Mouse (Mus musculus): ENCODE data around the gene Rora.

Gene Rora

DNA sequence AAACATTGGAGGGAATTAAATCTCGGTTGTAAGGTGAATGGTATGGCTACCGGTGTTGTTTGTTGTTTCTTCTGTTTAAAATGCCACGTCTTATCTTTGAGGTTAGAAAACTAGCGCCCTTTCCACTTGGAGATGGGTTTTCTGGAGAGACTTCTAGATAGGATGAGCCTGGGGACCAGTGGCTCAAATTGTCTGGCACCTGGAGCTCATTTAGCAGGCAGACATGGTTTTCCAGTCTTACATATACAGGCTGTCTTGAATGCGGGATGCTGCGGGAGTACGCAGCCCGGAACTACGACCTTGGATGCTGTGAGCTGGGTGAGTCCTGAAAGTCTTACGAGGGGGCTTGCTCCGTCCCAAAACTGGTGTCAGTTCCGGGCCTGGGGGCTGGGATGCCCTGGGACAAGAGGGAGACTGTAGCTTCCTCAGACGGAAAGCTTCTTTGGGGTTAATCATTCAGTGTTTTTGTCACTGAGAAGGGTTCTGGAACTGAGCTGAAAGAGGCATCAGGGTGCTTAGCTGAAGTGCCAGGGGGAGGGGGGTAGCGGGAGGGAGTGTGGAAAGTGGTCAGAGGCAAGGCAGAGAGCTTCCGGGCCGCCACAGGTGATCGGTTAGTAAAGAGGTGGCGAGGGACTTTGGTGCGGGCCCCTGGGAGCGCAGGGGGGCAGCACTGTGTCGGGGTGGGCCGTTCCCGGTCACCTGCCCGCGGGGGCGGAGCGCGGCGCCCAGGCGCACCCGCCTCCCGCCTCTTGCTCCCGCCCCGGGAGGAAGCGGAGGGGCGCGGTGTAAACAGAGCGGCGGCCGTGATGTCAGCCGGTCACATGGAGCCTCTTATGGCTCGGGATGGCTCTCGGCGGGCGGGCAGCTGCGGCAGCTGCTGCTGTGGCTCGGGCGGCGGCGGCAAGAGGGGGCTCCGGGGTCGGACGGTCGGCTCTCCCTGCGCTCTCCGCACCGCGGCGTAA is 635.8 kb downstream of the Rora start:
- DNase-seq (ENCODE audit: low spot score in 2 of 2): peak; percentile 47 to 79

DNA sequence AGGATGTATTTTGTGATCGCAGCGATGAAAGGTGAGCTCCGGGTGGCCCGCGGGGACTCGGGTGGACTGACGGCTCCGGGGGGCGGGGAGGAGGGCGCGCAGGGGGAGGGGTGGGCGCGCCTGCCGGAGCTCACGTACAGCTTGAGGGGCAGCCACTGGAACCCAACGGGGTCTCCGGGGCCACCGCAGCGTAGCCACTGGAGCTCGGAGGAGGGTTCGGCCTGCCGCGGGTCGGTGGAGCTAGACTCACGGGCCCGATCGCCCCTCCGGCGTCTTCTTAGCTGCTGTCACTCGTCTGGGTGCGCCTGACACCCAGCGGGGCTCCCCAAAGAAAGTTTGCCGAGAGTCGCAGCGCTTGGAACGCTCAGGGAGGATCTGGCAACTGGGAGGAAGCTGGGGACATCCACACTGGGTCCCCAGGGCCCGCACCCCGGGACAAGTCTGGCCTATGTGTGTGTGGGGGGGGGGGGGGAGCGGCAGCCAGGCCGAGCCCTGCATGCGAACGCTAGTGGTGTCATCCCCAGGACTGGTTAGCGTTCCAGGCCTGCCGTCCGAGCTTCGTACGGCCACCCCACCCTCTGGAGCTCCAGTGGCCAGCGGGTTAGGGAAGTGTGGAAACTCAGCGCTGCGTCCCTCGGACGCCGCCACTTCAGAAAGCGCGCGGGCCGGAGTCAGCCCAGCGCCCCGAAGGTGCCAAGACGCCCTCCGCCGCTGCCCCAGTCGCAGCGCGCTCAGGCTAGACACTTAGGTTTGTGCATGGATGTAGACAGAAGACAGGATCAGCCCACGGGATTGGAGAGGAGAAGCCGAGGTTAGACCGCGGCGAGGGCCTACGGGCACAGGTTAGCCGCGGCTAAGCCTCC is 636.7 kb downstream of the Rora start:
- DNase-seq (ENCODE audit: low spot score in 2 of 2): no peak

DNA sequence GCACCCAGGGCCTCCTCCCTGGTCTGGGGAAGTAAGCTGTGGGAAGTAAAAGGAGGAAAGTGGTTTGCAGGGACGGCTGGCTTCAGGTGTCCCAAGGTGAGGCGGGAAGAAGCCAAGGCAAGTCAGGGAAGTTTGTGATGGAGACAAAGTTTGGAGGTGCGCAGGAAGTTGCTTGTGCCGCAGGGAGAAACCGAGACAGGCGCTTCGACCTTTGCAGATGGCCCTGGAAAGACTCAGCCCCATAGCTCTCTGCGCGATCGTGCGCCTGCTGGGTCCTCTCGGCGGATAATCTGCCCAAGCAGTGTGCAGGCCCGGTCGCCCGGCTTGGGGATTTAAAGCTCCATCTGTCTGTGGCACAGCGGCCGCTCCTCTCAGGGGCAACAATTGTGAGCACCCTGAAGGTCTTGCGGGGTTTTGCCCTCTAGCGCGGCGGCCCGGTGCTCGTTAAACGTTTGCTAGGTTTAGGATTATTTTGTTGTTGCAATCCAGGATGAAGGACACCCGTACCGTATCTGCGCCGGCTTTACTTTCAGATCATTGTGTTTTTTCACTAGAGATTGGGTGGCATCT is 637.4 kb downstream of the Rora start:
- DNase-seq (ENCODE audit: low spot score in 2 of 2): no peak

DNA sequence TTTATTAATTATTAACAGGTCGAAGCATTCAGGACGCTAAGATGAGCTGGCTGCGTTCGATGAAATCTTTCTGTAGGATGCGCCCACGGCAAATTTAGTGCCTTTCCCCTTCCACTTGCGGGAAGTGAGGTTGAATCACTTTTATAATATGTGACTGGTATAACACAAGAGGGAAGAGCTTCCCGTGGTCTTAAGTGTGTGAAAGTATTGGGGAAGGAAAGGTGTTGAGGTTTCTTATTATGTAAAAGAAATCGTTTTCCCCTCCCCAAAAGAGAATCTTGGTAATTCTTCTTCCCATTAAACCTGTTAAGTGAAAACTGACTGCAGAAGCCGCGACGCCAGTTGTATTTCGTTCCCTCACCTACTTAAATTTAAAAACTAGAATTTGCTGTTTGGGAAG is 637.9 kb downstream of the Rora start:
- no peak for DNase-seq (ENCODE audit: low spot score in 2 of 2)

DNA sequence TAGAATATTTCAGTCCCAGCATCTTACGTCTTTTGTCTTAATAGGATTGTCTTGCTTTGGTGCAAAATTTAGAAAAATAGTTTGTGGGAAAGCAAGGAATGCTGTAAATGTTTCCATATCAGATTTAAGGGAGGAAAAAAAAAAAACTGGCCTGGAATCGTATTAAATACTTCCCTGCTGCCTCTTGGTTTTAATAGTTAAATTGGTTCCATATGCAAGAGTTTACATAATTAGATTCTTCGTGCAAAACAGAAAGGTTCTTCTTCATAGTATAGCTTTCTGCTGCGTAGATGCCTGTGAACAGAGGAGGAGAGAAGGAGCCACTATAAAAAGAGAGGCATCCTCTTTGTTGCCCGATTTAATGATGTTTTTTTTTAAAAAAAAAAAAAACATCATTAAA is 638.8 kb downstream of the Rora start:
- DNase-seq (ENCODE audit: low spot score in 2 of 2): no peak

DNA sequence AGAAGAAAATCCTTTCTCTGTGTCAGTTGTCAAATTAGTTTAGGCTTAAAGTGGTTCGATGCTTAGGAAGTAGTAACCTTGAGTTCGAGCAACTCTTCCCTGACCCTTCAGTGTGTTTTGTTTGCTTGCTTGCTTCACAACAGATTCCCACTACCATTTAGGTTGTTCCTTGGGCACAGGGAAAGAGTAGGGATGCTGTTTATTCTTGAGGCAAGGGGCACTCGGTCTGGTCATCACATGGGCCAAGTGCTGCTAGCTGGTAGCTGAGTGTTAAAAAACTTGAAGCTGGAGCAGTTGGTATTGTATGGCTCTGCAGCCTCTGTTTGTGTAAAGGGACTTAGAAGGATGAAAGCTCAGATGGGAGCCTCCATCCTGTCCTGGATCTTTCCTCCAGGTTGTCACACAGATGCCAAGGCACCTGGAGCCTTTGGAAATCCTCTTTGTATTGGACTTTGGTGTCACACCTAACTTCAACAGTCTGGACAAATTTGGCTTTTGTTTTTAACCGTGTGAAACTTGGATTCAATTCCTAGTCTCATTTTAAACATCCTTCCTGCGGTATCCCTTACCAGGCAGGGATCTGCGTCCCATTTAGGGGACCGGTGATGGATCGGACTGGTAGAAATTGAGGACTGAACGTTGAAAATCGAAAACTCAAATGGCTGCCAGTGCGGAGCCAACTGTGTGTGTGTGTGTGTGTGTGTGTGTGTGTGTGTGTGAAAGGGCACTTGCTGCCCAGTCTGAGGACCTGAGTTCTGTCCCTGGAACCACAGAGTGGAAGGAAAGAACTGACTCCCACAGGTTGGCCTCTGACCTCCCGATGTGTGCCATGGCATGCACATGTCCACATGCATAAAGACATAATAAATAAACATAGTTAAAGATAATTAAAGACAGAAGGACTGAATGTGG is 639.4 kb downstream of the Rora start:
- no peak for DNase-seq (ENCODE audit: low spot score in 2 of 2)

DNA sequence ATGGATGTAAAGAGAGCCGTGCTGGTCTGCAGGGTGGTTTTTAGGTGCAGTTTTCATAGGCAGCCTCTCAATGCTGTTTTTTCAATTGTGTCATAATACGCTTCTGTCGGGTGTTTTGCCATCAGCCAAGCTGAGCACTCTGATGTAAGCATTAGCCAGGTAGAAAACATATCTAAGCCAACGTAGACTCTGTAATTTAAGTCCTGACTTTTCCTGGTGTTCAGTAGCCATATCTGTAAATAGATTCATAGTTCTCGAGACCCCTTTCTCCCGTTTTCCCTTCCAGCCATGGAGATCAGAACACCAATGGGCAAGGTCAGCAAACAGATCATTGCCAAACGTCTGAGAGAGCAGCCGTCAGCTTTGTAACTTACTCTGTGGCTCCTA is 640.1 kb downstream of the Rora start:
- no peak for DNase-seq (ENCODE audit: low spot score in 2 of 2)

DNA sequence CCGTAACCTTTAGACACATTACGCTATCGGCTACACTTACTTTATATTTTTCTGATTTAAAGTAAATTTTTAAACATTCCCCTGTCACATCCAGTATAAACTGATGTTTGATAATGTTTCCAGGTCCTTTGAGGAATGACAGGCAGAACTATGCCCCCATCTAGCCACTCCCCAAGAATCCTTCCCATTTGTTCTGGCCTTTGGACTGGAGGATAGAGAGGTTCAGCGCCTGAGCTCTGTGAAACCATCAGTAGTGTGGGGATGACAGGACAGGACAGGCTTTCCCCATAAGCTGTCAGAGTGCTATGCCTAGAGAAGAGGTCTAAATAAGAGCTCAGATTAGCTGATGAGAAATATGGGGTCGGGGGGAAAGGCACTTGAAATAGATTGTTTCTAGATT is 640.8 kb downstream of the Rora start:
- no peak for DNase-seq (ENCODE audit: low spot score in 2 of 2)

DNA sequence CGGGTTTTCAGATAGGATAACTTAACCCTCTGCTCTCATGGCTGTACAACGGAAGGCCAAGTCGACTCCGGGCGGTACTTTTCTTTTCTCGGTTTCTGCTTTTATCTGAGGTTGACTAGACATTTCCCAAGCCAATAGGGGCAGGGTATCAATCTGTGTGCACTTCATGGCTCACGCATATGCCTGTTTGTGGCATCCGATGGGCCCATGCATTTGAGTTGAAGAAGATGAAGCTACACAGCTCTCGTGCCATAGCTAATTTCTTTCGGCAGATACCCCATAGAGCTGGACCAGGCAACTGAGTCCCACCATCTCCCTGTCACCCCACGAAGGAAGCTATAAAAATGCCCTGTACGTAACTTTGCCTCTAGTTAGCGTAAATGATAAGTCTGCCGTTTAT is 641.3 kb downstream of the Rora start:
- no peak for DNase-seq (ENCODE audit: low spot score in 2 of 2)

DNA sequence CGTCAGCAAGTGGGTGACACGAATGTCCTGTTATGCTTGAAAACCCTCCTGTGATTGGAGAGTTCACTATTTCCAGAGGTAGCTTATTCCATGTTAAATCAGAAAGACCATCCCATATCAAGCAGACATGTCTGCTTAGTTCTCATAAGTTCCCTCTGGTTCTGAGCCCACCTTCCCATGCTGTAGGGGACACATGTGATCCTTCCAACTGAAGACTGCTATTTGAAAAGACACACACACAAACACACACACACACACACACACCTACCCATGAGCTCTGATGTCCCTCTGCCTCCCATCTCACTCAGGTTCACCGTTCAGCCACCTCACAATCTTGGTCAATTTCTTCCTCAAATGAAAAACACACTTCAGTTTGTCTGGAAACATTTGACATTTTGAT is 642.2 kb downstream of the Rora start:
- DNase-seq (ENCODE audit: low spot score in 2 of 2): no peak

DNA sequence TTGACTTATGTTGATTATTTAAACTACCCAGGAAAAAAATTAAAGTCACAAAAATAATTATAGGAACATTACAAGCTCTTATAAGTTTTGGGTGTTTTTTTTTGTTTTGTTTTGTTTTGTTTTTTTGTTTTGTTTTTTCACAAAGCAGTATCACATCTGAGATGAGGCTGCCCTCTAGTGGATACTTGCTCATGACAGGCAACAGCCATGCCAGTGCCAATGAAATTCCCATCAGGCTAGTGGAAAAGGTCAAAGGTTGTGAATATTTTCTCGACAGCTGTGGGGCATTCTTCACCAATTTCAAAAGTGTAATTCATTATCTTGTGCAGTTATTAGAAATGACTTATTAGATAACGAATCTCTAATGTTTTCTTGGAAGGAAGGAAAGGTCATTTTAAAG is 642.8 kb downstream of the Rora start:
- peak in 1 of 2 experiments; percentile 62 for DNase-seq (ENCODE audit: low spot score in 2 of 2)

DNA sequence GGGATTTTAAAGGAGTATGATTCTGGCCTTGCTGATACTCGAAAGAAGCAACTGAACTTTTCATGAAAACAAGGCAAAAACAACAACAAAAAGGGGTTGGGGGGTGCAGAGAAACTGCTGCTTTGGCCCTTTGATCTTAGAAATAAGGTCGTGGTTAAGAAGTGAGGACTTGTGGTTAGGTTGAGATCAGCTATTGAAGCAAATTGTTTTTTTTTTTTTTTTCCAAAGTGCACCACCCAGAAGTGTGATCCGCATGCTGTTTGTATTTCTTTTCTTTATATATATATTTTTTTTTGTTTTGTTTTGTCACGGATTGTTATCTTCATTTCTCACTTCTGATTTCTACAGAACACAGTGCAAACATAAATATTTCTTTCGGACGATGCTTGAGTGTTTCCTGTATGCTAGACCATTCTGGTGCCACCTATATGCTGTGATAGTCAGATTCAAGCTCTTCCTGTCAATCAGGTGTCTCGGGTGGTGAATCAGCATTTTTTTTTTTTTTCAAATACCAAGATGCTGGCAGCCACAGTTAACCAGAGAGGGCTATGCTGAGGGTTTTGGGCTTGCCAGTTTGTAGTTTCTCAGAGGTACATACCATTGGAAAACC is 644.3 kb downstream of the Rora start:
- DNase-seq (ENCODE audit: low spot score in 2 of 2): no peak

DNA sequence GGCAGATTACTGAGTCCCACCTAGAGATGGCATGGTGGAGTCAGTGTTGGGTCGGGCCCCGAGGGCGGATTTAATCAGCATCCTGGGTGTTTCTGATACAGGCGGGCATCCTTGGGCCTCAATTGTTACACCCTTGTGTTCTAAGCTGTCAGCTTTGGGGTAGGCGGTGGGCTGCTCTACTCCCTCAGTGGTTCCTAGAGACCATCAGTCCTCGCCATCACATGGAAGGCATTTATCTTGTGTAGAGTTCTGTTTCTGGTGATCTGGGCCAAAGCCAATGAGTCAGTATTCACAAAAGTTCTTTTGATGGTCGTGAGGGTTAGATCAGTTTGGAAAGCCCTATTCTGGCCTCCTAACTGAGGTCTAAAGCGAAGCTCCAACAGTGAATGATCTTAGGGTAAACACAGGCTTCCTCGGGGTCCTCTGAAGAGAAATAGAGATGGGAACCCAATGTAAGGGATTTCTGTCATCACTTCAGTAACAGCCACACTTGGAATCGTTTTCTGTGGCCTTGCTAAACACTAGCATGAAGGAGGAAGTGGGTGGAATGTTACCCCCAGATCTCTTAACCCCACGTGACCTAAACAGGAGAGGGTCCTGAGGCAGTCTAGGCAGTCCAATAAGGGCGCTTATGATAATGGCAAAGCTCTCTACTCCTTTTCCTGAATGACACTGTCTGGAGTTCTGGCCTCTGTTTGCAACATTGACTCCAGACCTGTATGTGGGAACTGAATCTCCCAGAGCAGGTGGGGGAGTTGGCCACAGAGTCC is 645.2 kb downstream of the Rora start:
- no peak for DNase-seq (ENCODE audit: low spot score in 2 of 2)

DNA sequence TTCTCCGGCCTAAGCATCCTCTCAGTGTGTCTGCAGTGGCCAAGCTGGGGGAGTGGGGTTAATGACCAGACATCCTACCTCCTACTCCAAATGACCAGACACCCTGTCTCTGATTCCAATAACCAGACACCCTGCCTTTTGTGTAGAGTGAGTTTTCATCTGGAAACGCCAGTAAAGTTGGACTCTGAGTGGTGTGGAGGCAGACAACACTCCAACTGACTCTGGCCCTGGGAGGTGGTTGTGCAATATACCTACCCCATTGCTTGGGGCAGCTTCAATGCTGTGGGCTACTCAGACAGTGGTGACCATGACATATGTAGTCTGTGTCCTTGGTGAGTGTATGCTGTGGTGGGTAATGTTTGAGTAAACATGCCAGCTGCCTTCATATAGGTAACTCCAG is 645.9 kb downstream of the Rora start:
- DNase-seq (ENCODE audit: low spot score in 2 of 2): no peak

DNA sequence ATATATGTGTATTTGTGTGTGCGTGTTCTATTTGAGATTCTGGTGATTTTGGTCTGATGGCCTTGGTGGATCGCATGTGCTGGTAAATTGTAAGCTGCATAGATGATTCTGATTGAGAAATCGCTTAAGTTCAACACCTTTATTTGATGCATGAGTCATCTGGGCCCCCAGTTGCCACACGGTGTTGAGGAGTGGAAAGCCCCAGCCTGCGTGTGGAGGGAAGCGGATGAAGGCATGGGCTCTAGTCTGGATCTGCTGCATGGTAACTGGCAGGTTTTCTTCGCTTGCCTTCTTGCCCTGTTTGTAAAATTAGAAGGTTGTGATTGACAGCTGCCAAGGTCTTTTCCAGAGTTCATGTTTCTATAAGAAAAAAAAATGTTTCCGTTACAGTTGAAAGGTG is 646.7 kb downstream of the Rora start:
- no peak for DNase-seq (ENCODE audit: low spot score in 2 of 2)

DNA sequence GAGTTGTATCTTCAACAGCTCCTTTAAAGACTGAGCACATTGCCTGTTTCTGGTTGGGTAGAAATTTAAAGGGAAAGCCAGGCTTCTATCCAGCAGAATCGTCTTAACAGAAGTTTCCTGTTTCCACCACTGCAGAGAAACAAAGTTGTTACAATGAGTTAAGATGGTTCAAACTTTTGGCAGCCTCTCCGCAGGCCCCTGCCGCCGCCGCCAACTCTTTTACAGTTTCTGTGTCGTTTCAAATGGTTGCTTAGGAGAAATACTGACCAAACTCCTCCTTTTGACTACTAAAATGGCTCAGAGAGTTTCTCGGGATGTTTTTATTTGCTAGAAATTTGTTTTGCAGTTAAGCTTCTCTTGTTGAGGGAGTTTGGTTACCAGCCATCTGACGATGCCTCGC is 647.9 kb downstream of the Rora start:
- DNase-seq (ENCODE audit: low spot score in 2 of 2): peak in 1 of 2 experiments; percentile 31

DNA sequence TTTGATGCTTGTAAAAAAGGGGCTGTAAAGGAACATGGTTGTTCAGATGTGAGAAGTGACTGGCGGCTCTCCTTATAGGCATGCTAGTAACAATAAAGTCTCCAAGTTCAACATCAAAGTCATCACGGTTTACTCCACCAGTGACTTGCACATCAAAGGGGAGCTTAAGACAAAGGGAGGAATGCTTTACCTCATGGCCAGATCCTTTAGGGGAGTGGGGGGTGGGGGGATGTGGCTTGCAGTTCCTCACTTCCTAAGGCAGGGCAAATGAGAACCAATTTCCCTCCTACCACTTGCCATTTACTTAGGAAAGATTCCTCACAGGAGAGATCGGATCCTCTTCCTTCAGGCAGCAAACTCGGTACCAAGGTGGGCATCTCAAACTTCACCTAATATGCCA is 648.4 kb downstream of the Rora start:
- DNase-seq (ENCODE audit: low spot score in 2 of 2): no peak

DNA sequence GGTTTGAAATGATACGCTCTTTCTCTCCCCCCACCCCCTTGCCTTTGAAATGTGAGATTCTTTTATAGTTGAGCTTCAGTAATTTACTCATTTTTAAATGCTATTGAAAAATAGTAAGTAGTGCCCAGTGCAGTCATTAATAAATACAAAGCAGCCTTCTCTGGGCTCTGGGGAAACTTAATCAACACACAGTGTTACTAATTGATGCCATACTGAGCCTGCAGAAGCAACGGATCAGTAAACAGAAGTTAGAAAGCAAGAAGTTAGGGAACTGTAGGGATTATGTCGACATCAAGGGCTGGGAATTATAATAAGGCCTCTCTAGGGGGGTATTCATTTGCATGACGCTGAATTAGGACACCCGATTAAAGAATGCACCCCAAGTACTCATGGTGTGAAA is 649.3 kb downstream of the Rora start:
- no peak for DNase-seq (ENCODE audit: low spot score in 2 of 2)

DNA sequence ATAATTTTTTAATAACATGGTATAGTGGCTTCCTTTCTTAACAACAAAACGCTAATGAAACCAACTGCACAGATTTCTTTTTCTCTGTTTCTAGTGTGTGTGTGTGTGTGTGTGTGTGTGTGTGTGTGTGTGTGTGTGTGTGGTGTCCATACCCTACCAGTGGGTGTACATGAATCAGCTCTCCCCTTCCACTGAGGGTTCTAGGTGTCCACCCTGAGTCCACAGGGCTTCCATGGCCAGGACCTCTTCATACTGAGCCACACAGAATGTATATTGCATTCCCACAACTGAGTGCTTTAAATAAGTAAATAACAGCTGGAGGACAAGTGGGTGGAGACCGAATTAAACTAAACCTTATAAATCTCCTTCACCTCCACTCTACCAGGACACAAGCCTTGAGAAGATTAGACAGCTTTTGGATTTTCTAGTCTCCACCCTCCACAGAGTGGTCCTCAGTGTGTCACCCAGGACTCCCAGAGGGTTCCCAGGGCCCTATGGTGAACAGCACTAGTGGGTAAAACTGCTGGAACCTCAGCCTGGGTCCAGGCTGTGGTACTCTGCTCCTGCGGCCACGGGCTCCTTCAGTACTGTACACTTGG is 649.9 kb downstream of the Rora start:
- no peak for DNase-seq (ENCODE audit: low spot score in 2 of 2)

DNA sequence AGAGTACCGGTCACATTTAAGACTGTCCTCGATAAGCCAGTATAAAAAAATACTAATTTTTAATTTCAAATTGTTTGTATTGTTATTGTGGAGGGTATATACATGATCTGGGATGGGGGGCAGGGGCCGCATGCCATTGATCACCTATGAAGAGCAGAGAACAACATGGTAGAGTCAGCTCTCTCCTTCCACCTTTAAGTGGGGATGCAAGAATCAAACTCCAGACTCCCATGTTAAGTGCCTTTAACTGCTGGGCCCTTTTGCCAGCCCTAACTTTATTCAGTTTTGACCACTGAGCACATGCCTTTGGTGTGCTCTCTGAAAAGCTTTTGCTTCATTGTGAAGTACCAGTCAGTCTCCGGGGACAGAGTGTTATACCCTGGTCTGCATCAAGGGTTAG is 650.4 kb downstream of the Rora start:
- no peak for DNase-seq (ENCODE audit: low spot score in 2 of 2)

All from left cerebral cortex, adult 9 months (tissue).